Comparison of ENCODE assay signal across 17 mouse cellular contexts in genomic region chrX:59072083-59072482, GRCm38 (mm10).
"Had no signal": no experiment of that assay in that cellular context is flagged by ENCODE, and none has a peak within 500 bp of the region (broad histone marks: within the 10 kb centered on the region; RNA-seq: fewer than 3 reads in every experiment).

No protein-coding gene starts in this region.

- ATAC-seq: liver, embryonic 12.5 days; liver, postnatal 0 days; lung, postnatal 0 days; midbrain, embryonic 13.5 days; midbrain, embryonic 15.5 days; midbrain, embryonic 16.5 days had no signal

- DNase-seq: left cerebral cortex, postnatal 4 days; liver; liver, embryonic 13.5 days; liver, postnatal 0 days; lung, adult 18-20 months; lung, adult 2 months; lung, embryonic 14.5 days; lung, postnatal 10 days; lung, postnatal 14 days; lung, postnatal 36 days; lung, postnatal 4 days; midbrain, embryonic 14.5 days had no signal
